ENCODE assay signal across 12 mouse cellular contexts in genomic region chr9:102782926-102783850, GRCm38 (mm10). TPM values are rescaled to one million over a fixed set of nuclear protein-coding genes. Genes with fewer than 3 reads are reported as not detected.
DNase-seq lines count a peak whose midpoint lies in the region; ATAC-seq and TF ChIP-seq lines count a peak whose summit lies in the region.
"Had no signal": no experiment of that assay in that cellular context is flagged by ENCODE, and none has a peak within 500 bp of the region (broad histone marks: within the 10 kb centered on the region; RNA-seq: fewer than 3 reads in every experiment).

No protein-coding gene starts in this region.

- TF ChIP-seq CTCF in lung, embryonic 14.5 days (IDR thresholded peaks at IDR 0.05; ENCODE audit: low read depth) = no peak

- H3K36me3 ChIP-seq in forebrain, embryonic 10.5 days (replicated peaks) = no peaks in the 10 kb centered on the region
- no peaks in the 10 kb centered on the region for H3K36me3 ChIP-seq in forebrain, embryonic 14.5 days (ENCODE audit: control insufficient read depth, insufficient read depth, low read length)
- H3K36me3 ChIP-seq in lung, embryonic 14.5 days (ENCODE audit: insufficient read depth) = no peaks in the 10 kb centered on the region
- H3K36me3 ChIP-seq in midbrain, embryonic 16.5 days (ENCODE audit: control insufficient read depth, insufficient read depth, low read length) = no peaks in the 10 kb centered on the region

- peaks cover 40% of the 10 kb centered on the region for H3K4me1 ChIP-seq in forebrain, embryonic 10.5 days
- no peaks in the 10 kb centered on the region for H3K4me1 ChIP-seq in forebrain, embryonic 14.5 days (ENCODE audit: control insufficient read depth, insufficient read depth, low read length)
- peaks cover 28% of the 10 kb centered on the region for H3K4me1 ChIP-seq in lung, embryonic 14.5 days (ENCODE audit: insufficient read depth)
- H3K4me1 ChIP-seq in midbrain, embryonic 16.5 days (ENCODE audit: control insufficient read depth, insufficient read depth, low read length) = no peaks in the 10 kb centered on the region

- no peaks in the 10 kb centered on the region for H3K27me3 ChIP-seq in forebrain, embryonic 10.5 days (ENCODE audit: poor library complexity, severe bottlenecking)
- no peaks in the 10 kb centered on the region for H3K27me3 ChIP-seq in forebrain, embryonic 14.5 days (replicated peaks; ENCODE audit: control insufficient read depth, insufficient read depth, low read length)
- H3K27me3 ChIP-seq in lung, embryonic 14.5 days (ENCODE audit: insufficient read depth, low read length) = no peaks in the 10 kb centered on the region
- no peaks in the 10 kb centered on the region for H3K27me3 ChIP-seq in midbrain, embryonic 16.5 days (ENCODE audit: control insufficient read depth, insufficient read depth, low read depth, low read length)
- H3K27me3 ChIP-seq: Patski had no signal

- peak overlapping the region; percentile 77; the same call in 1 of the 2 replicates for H3K27ac ChIP-seq in forebrain, embryonic 10.5 days
- no peak overlapping the region for H3K27ac ChIP-seq in forebrain, embryonic 14.5 days (ENCODE audit: low read depth, low read length)
- peak overlapping the region; percentile 5; the same call in 1 of the 2 replicates for H3K27ac ChIP-seq in lung, embryonic 14.5 days (ENCODE audit: low read depth)
- H3K27ac ChIP-seq in midbrain, embryonic 16.5 days (ENCODE audit: low read length) = no peak overlapping the region

- no peak for ATAC-seq in forebrain, embryonic 14.5 days
- ATAC-seq in lung, embryonic 14.5 days (ENCODE audit: insufficient read depth) = no peak
- no peak for ATAC-seq in midbrain, embryonic 16.5 days
- ATAC-seq: Patski had no signal

- no peaks in the 10 kb centered on the region for H3K9me3 ChIP-seq in forebrain, embryonic 10.5 days
- no peaks in the 10 kb centered on the region for H3K9me3 ChIP-seq in forebrain, embryonic 14.5 days (replicated peaks; ENCODE audit: control insufficient read depth, low read length)
- H3K9me3 ChIP-seq in lung, embryonic 14.5 days (ENCODE audit: low read depth, low read length) = no peaks in the 10 kb centered on the region
- H3K9me3 ChIP-seq in midbrain, embryonic 16.5 days (replicated peaks; ENCODE audit: control insufficient read depth, low read length, poor library complexity, severe bottlenecking) = no peaks in the 10 kb centered on the region

- WGBS in forebrain, embryonic 10.5 days = 75% methylated on average over 25 of the region's 25 CpGs
- WGBS in forebrain, embryonic 14.5 days = 67% methylated on average over 25 of the region's 25 CpGs
- 52% methylated on average over 25 of the region's 25 CpGs for WGBS in lung, embryonic 14.5 days
- WGBS in midbrain, embryonic 16.5 days = 58% methylated on average over 25 of the region's 25 CpGs

- DNase-seq in forebrain, embryonic 10.5 days (ENCODE audit: extremely low spot score, low spot score) = no peak
- no peak for DNase-seq in forebrain, embryonic 14.5 days (ENCODE audit: low spot score)
- DNase-seq in lung, embryonic 14.5 days = no peak
- DNase-seq in lung, postnatal 4 days = no peak
- peak; percentile 23 for DNase-seq in kidney, postnatal 10 days
- DNase-seq in cerebellum, adult 18-20 months = no peak
- no peak for DNase-seq in lung, adult 18-20 months
- DNase-seq: B cell, adult 2 months; heart, postnatal 36 days had no signal

- no peak overlapping the region for H3K9ac ChIP-seq in forebrain, embryonic 14.5 days (ENCODE audit: low read length)
- no peak overlapping the region for H3K9ac ChIP-seq in lung, embryonic 14.5 days
- H3K9ac ChIP-seq in midbrain, embryonic 16.5 days (ENCODE audit: low read depth, low read length) = no peak overlapping the region

- no peak overlapping the region for H3K4me3 ChIP-seq in forebrain, embryonic 10.5 days
- no peak overlapping the region for H3K4me3 ChIP-seq in forebrain, embryonic 14.5 days (ENCODE audit: low read depth, low read length)
- H3K4me3 ChIP-seq in lung, embryonic 14.5 days (ENCODE audit: low read depth, low read length) = no peak overlapping the region
- H3K4me3 ChIP-seq in midbrain, embryonic 16.5 days (ENCODE audit: low read depth, low read length) = no peak overlapping the region
- H3K4me3 ChIP-seq: megakaryocyte, embryonic 14.5 days had no signal

- H3K4me2 ChIP-seq in forebrain, embryonic 14.5 days (ENCODE audit: low read length) = no peak overlapping the region
- no peak overlapping the region for H3K4me2 ChIP-seq in lung, embryonic 14.5 days
- no peak overlapping the region for H3K4me2 ChIP-seq in midbrain, embryonic 16.5 days (ENCODE audit: low read length)

RNA-seq across cellular contexts. Expression of gene Ryk, which starts 51.5 kb away (rescaled TPM):
- 14.4 and 14.5 TPM in 2 replicates for polyA plus RNA-seq in forebrain, embryonic 10.5 days (2016; fragmentation: Nextera tagmentation; extraction: Ambion mirVana)
- 16.8 and 17.5 TPM in 2 replicates for polyA plus RNA-seq in forebrain, embryonic 14.5 days (2014; fragmentation: Nextera tagmentation; extraction: Ambion mirVana)
- 33.4 and 35.1 TPM in 2 replicates for polyA plus RNA-seq in lung, embryonic 14.5 days (2014; fragmentation: Nextera tagmentation; extraction: Ambion mirVana)
- polyA plus RNA-seq in midbrain, embryonic 16.5 days (2015; fragmentation: Nextera tagmentation; extraction: Ambion mirVana) = 10.7 and 11.5 TPM in 2 replicates

Comparison
In these comparisons a context has a peak if more than half of its experiments do, and no peak if none do; other contexts are left out.
1. H3K27ac ChIP-seq: peak in forebrain, embryonic 10.5 days (single experiment) and lung, embryonic 14.5 days (single experiment); none in forebrain, embryonic 14.5 days (single experiment) and midbrain, embryonic 16.5 days (single experiment).